Mouse (Mus musculus) cerebellum, adult 2 months (tissue): ENCODE measurements at regions not wholly inside any gene's neighbourhood (a gene's known extent, or its start where the extent isn't known, plus 50 kb on each side); places are given as distances from the start of the nearest gene placed in this dataset.
A peak's percentile ranks its signal among the peaks of the same experiment; 100 is the strongest.

Source experiments
- DNase-seq, 2 experiments: peaks; one replicate each; pipeline ENCODE4 v3.0.0; 2021
- H3K27ac ChIP-seq: fragments of 200-500 bp; 2 replicates; pipeline ENCODE4 v1.5.1; 2012; ENCODE audit warnings: low read length, control low read depth, inconsistent platforms; ENCODE audit not compliant: insufficient read depth
- H3K27me3 ChIP-seq: fragments of 200-500 bp; 2 replicates; pipeline ENCODE4 v1.6.1; 2012; ENCODE audit warnings: inconsistent platforms, mild to moderate bottlenecking, low read length, moderate library complexity; ENCODE audit not compliant: control insufficient read depth, insufficient read depth
- H3K4me1 ChIP-seq: fragments of 200-500 bp; 2 replicates; pipeline ENCODE4 v1.6.1; 2011; ENCODE audit warnings: low read length; ENCODE audit not compliant: control insufficient read depth, insufficient read depth
- H3K4me3 ChIP-seq: fragments of 200-500 bp; replicated peaks from 2 replicates; pipeline ENCODE3; 2011; ENCODE audit warnings: mild to moderate bottlenecking, low read depth, low read length, control low read depth; ENCODE audit not compliant: insufficient read depth
- CTCF ChIP-seq: fragments of 200-500 bp; IDR thresholded peaks from 2 replicates; pipeline ENCODE4 v1.5.1; 2011; ENCODE audit warnings: low read depth, mild to moderate bottlenecking, control low read depth, low read length, moderate library complexity, borderline replicate concordance; ENCODE audit not compliant: insufficient read depth
- POLR2A ChIP-seq: fragments of 200-500 bp; IDR thresholded peaks from 2 replicates; pipeline ENCODE4 v1.6.1; 2011; ENCODE audit warnings: low read length, control low read depth, borderline replicate concordance; ENCODE audit not compliant: insufficient read depth
- WGBS: fragments of 180-500 bp; shearing (Covaris S2); methylation state at CpG from one replicate; pipeline ENCODE4 v1.1.7; 2018; 5-methylcytosine and 5-hydroxymethylcytosine counted together

DNA sequence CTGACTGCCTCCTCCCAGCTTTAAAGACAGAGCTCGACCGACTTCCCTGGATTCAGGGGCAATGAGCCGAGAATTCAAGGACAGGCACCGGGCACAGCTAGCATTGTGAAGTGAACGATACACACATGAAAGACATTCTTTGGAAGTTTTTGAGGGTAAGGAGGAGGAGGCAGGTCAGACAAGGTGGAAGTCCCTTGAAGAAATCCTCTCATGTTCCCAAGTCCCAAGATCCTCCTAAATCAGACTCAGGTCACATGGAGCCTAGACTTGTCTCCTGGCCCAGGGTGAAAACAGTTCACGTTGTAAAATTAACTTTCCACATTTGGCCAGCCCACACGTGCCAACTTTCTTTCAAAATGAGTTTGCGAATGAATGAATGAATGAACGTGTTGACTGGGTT lies 196.2 kb downstream of the C1d start:
- H3K27ac ChIP-seq: no peak overlapping the region
- 20% methylated on average over 9 of the region's 9 CpGs for WGBS
- no peak overlapping the region for H3K4me3 ChIP-seq

DNA sequence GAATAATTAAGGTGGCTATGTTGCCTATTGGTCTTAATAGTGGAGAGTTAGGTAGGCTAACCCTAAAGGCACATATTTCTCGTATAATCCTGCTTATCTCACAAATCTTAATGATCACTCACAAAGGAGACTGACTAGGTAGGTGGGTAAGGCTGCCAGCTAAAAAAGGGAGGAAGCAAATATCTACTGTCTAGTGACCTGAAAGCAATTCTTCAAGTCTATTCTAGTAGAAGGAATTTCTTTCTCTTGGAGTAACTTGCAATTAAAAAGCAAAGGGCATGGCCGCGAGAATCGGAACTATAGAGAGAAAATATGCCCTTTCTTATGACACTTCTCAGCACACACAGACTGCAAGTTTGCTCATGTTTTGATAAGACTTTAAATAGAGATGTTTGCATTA lies 201.6 kb downstream of the C1d start:
- TF ChIP-seq CTCF (no peak), POLR2A (no peak)
- Histone ChIP-seq H3K27me3 (no peaks in the 10 kb centered on the region), H3K4me3 (no peak overlapping the region), H3K4me1 (peaks cover 2% of the 10 kb centered on the region; the same call in 1 of the 2 replicates), H3K27ac (no peak overlapping the region)
- DNase-seq: no peak
- WGBS: 85% methylated on average over 4 of the region's 4 CpGs

More for the DNA sequence above, 196.2 kb downstream of the C1d start:
- H3K4me1 ChIP-seq: no peaks in the 10 kb centered on the region
- TF ChIP-seq CTCF (no peak), POLR2A (no peak)
- no peaks in the 10 kb centered on the region for H3K27me3 ChIP-seq
- peak in 1 of 2 experiments; percentile 9 for DNase-seq

- no peak overlapping the region for H3K27ac ChIP-seq
- DNase-seq: peak; percentile 29 to 56
- no peaks in the 10 kb centered on the region for H3K27me3 ChIP-seq
- TF ChIP-seq POLR2A (no peak), CTCF (peak; percentile 25; the same call in 1 of the 2 replicates)
- 28% methylated on average over 11 of the region's 11 CpGs for WGBS
- H3K4me3 ChIP-seq: no peak overlapping the region
- peaks cover 2% of the 10 kb centered on the region; the same call in 1 of the 2 replicates for H3K4me1 ChIP-seq
Measured at GRCm38 (mm10) chr11:17460024-17460919, 202.9 kb downstream of the C1d start.

DNA sequence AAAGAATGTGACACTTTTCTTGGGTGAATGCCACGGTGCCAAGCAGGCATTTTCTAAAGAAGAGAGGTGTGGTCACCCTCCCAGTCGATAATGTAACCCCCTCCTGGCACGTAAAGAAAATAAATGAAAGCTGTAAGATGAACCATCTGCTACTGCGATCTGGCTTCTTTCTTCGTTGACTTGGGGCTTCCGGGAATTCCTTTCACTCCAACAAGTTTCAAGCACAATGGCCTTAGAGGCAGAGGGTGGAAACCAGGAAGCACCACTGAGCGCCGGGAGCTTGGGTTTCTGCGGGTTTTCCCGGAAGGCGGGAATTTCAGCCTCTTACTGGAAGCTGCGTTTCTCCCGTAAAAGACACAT lies 203.5 kb downstream of the C1d start:
- Histone ChIP-seq H3K4me3 (no peak overlapping the region), H3K27ac (no peak overlapping the region)
- 16% methylated on average over 13 of the region's 13 CpGs for WGBS

DNA sequence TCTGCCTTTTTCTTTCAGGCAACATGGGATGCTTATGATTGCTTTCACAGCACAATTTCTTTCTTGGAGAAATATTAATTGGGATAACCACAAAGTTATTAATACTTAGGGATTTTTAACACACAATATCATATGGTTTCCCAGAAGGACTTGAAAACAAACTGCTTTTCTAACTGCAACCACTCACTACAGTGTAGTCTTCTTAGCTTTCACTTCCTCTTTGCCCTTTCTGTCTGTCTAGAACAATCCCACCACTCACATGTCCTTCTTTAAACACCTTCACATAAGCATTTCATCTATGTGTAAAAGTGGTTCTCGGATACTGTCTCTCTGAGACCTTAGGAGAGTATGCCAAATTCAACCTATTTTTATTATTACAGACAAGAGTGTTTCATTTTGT lies 204.3 kb downstream of the C1d start:
- TF ChIP-seq CTCF (no peak), POLR2A (no peak)
- WGBS: 93% methylated on average over 1 of the region's 1 CpGs
- H3K27ac ChIP-seq: no peak overlapping the region
- no peak overlapping the region for H3K4me3 ChIP-seq
- DNase-seq: no peak
- H3K27me3 ChIP-seq: no peaks in the 10 kb centered on the region
- H3K4me1 ChIP-seq: peaks cover 2% of the 10 kb centered on the region; the same call in 1 of the 2 replicates

More for the DNA sequence above, 203.5 kb downstream of the C1d start:
- DNase-seq: peak in 1 of 2 experiments; percentile 8
- H3K27me3 ChIP-seq: no peaks in the 10 kb centered on the region
- H3K4me1 ChIP-seq: peaks cover 2% of the 10 kb centered on the region; the same call in 1 of the 2 replicates
- TF ChIP-seq CTCF (no peak), POLR2A (no peak)

DNA sequence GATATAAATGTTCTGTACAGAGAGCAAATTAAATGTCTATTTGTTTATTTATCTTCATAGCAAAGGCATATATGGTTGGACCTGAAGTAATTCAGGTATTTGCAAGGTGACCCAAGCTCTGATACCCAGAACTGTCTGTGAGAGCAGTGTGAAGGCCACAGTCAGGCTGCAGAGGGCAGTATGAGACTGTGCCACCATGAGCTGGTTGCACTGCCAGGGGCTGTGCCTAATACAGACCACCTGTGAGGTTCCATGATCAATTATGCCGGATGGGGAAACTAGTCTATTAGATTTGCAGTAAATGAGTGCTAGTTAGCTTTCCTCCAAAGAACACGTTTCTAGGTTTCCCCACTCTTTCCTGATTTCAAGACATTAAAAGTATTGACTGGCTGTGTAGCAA lies 207.5 kb downstream of the C1d start:
- Histone ChIP-seq H3K27me3 (no peaks in the 10 kb centered on the region), H3K27ac (no peak overlapping the region), H3K4me1 (peaks cover 2% of the 10 kb centered on the region; the same call in 1 of the 2 replicates), H3K4me3 (no peak overlapping the region)
- TF ChIP-seq CTCF: peak; percentile 55; the same call in 1 of the 2 replicates
- TF ChIP-seq POLR2A: no peak
- 41% methylated on average over 2 of the region's 2 CpGs for WGBS
- DNase-seq: no peak

DNA sequence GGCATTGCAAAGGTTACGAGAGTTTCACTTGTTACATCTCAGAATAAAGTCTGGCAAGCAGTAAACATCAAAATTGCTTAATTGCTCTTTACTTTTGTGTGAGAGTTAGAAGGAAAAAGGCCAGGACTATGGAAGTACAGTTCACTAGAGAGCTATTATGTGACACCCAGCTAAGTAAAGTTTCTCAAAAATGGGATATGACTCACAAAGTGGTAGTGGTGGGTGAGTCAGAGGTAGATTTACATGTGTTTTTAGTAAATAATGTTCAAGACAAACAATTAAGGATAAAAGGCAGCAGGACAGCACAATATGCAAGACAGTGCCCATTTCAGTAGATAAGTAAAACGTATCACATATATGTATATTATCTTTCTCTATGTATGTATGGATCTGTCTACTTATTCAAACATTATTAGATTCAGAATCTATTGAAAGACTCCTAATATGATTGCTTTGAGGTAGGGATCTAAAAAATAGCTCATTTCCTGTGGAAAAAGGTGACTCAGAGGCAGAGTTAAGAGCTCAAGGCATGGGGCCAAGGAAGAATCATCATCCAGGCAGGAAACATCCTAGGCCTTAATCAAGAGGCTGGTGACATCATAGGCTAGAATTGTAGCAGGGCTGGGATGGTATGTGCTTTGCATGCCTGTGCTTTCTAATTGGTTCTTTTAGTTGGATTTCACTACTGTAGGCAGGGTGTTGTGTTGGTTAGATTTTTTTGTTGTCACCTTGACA lies 211.2 kb downstream of the C1d start:
- H3K4me1 ChIP-seq: no peaks in the 10 kb centered on the region
- H3K27ac ChIP-seq: no peak overlapping the region
- over 99% methylated on average over 2 of the region's 2 CpGs for WGBS
- peak in 1 of 2 experiments; percentile 21 for DNase-seq
- H3K27me3 ChIP-seq: no peaks in the 10 kb centered on the region
- no peak overlapping the region for H3K4me3 ChIP-seq
- no peak for TF ChIP-seq POLR2A
- TF ChIP-seq CTCF: no peak
